Mouse (Mus musculus) kidney, postnatal 0 days (tissue): ENCODE data around the gene Apol10a. TPM values are rescaled to one million over a fixed set of nuclear protein-coding genes. Genes with fewer than 3 reads are reported as not detected.
"Not testable (repeated sequence)": the region's sequence is repeated elsewhere in the genome, so short reads cannot be mapped to it uniquely, and the experiment has no call there.

Experiments
- ATAC-seq: fragments of 200-750 bp; cut with Nextera tagmentation; replicated peaks from 2 replicates; pipeline ENCODE4 v1.8.0; 2017; ENCODE audit warnings: low read depth, moderate number of reproducible peaks, moderate TSS enrichment, moderate library complexity; ENCODE audit not compliant: low FRiP score
- DNase-seq: peaks from one replicate; pipeline ENCODE4 v3.0.0-alpha.2; 2016; ENCODE audit warnings: low spot score
- H3K27ac ChIP-seq: fragments of 300-500 bp; sonication (generic); 2 replicates; pipeline ENCODE4 v1.5.1; 2014; ENCODE audit warnings: mild to moderate bottlenecking
- H3K27me3 ChIP-seq: fragments of 300-500 bp; sonication (generic); 2 replicates; pipeline ENCODE4 v1.6.1; 2014; ENCODE audit warnings: low read length, mixed read lengths; ENCODE audit not compliant: insufficient read depth
- H3K36me3 ChIP-seq: fragments of 300-500 bp; sonication (generic); 2 replicates; pipeline ENCODE4 v1.6.1; 2014; ENCODE audit warnings: low read length, mixed read lengths; ENCODE audit not compliant: insufficient read depth
- H3K4me1 ChIP-seq: fragments of 300-500 bp; sonication (generic); replicated peaks from 2 replicates; pipeline ENCODE4 v1.6.1; 2014; ENCODE audit warnings: antibody characterized with exemption, low read length, mixed read lengths; ENCODE audit not compliant: insufficient read depth
- H3K4me2 ChIP-seq: fragments of 300-500 bp; sonication (generic); 2 replicates; pipeline ENCODE4 v1.6.1; 2014; ENCODE audit warnings: mild to moderate bottlenecking, low read length, moderate library complexity, mixed read lengths
- H3K4me3 ChIP-seq: fragments of 300-500 bp; sonication (generic); replicated peaks from 2 replicates; pipeline ENCODE4 v1.5.1; 2014; ENCODE audit warnings: low read depth, low read length
- H3K9ac ChIP-seq: fragments of 300-500 bp; sonication (generic); 2 replicates; pipeline ENCODE4 v1.6.1; 2014; ENCODE audit warnings: low read depth, low read length
- H3K9me3 ChIP-seq: fragments of 300-500 bp; sonication (generic); replicated peaks from 2 replicates; pipeline ENCODE4 v1.6.1; 2016; ENCODE audit warnings: low read length, inconsistent platforms, mixed read lengths
- CTCF ChIP-seq: IDR thresholded peaks from 2 replicates; pipeline ENCODE4 v1.5.1; 2016; ENCODE audit warnings: antibody characterized with exemption, low read depth, mild to moderate bottlenecking, moderate library complexity
- WGBS: fragments of 180-500 bp; shearing (Covaris S2); extraction: QIAGEN DNeasy Blood & Tissue Kit; methylation state at CpG from one replicate; pipeline ENCODE4 v1.1.7; 2014; 5-methylcytosine and 5-hydroxymethylcytosine counted together
- polyA plus RNA-seq: library from polyadenylated mRNA; unstranded; fragments of >200 nt; fragmentation: Nextera tagmentation; extraction: Ambion mirVana; gene quantifications from 2 replicates; pipeline ENCODE4 v1.2.1, GENCODE M21; 2015

The Apol10a gene
- 0.11 TPM in 1 of 2 replicates, not detected in the other for polyA plus RNA-seq

GRCm38 (mm10) chr15:77476693-77477092, at the start of gene Apol10a:
Gene Apol10a, plus strand, starts transcription at chr15:77477047.
- H3K27me3 ChIP-seq, H3K9me3 ChIP-seq, H3K27ac ChIP-seq, H3K4me1 ChIP-seq, ATAC-seq, H3K4me2 ChIP-seq, DNase-seq, H3K36me3 ChIP-seq, H3K4me3 ChIP-seq, H3K9ac ChIP-seq: not testable (repeated sequence)
- WGBS, result 84% methylated on average over 2 of the region's 2 CpGs

- H3K4me2 ChIP-seq, H3K9ac ChIP-seq, H3K4me1 ChIP-seq, H3K36me3 ChIP-seq, H3K4me3 ChIP-seq, H3K27ac ChIP-seq, H3K9me3 ChIP-seq, ATAC-seq, DNase-seq, H3K27me3 ChIP-seq: not testable (repeated sequence)
- 68% methylated on average over 8 of the region's 10 CpGs for WGBS
These were observed 48.0 kb upstream of the Apol10a start for GRCm38 (mm10) chr15:77428690-77429448.

- 84% methylated on average over 7 of the region's 8 CpGs for WGBS
- H3K27me3 ChIP-seq, H3K9me3 ChIP-seq, H3K4me1 ChIP-seq, H3K4me2 ChIP-seq, DNase-seq, H3K9ac ChIP-seq, H3K4me3 ChIP-seq, H3K36me3 ChIP-seq, H3K27ac ChIP-seq, ATAC-seq: not testable (repeated sequence)
These were observed 32.1 kb upstream of the Apol10a start for GRCm38 (mm10) chr15:77444746-77445145.

GRCm38 (mm10) chr15:77445668-77446067, 31.2 kb upstream of the Apol10a start:
- ATAC-seq, H3K4me3 ChIP-seq, H3K27ac ChIP-seq, H3K9me3 ChIP-seq, H3K4me1 ChIP-seq, H3K4me2 ChIP-seq, H3K27me3 ChIP-seq, H3K36me3 ChIP-seq, H3K9ac ChIP-seq, DNase-seq: not testable (repeated sequence)
- 78% methylated on average over 1 of the region's 1 CpGs for WGBS

- not testable (repeated sequence) for H3K4me3 ChIP-seq, H3K4me1 ChIP-seq, H3K36me3 ChIP-seq, H3K27ac ChIP-seq, ATAC-seq, H3K27me3 ChIP-seq, H3K9ac ChIP-seq, H3K4me2 ChIP-seq, DNase-seq, H3K9me3 ChIP-seq
- WGBS, result 97% methylated on average over 2 of the region's 2 CpGs
These were observed 29.5 kb upstream of the Apol10a start, which contains the start of gene Apol7b for GRCm38 (mm10) chr15:77447392-77447791. Gene Apol7b, minus strand, starts transcription at chr15:77447492.

GRCm38 (mm10) chr15:77449927-77450326, 26.9 kb upstream of the Apol10a start:
- H3K9ac ChIP-seq, H3K27ac ChIP-seq, ATAC-seq, H3K4me3 ChIP-seq, H3K4me2 ChIP-seq, H3K4me1 ChIP-seq, H3K9me3 ChIP-seq, H3K36me3 ChIP-seq, H3K27me3 ChIP-seq, DNase-seq: not testable (repeated sequence)
- TF ChIP-seq CTCF, result peak; percentile 45; the same call in 1 of the 2 replicates
- 57% methylated on average over 10 of the region's 10 CpGs for WGBS

- not testable (repeated sequence) for H3K4me2 ChIP-seq, H3K36me3 ChIP-seq, H3K9me3 ChIP-seq, H3K27me3 ChIP-seq, DNase-seq, H3K27ac ChIP-seq, H3K4me1 ChIP-seq, ATAC-seq, H3K9ac ChIP-seq, H3K4me3 ChIP-seq
- 26% methylated on average over 7 of the region's 7 CpGs for WGBS
These were observed 2.0 kb upstream of the Apol10a start for GRCm38 (mm10) chr15:77474699-77475390.
